Mouse (Mus musculus) WW6 (cell line): Measurements from ENCODE around the gene Camk1d.

Source experiments
- DNase-seq: peaks from one replicate; pipeline ENCODE4 v3.0.0-alpha.2; 2013; ENCODE audit warnings: low read depth, low spot score

Gene Camk1d

DNA sequence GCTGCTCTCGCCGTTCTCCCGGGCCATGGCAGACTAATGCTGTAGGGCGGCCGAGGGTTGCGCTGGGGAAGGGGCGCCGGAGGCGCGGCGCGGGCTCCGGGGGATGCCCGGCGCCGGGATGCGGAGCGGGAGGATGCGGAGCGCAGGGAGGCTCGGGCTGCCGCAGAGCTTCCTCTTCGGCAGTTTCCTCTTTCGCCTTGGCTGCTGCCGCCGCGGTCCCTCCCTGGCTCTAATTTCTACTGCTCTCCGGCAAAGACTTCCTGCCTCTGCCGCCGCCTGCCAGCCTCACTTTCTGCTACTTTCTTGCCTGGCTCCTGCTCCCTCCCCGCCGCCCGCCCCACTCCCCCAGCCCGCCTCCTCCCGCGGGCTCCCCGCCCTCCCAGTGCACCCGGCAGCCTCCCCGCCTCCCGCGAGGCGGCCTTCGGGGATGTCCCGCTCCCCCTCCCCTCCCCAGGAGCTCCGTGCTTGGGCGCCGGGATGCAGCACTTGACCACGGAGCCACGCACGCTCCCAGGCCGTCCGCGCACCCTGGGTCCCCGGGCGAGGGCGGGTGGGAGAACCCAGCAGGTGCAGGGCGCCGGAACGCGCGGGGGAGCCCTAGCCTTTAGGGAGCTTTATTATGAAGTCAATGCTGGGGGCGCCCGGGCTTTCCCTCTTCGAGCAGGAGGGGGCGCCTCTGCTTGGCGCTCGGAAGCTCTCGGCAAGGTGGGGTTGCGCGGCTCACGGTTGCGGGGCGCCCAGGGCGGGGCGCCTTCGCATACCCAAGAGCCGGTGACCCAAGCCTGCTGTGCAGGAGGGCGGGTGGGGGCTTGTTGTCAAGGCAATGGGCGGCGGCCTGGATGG is at the start of gene Camk1d:
Gene Camk1d, minus strand, starts transcription at position 305 of the 843 bp plus-strand sequence.
- DNase-seq, result peak; percentile 85

DNA sequence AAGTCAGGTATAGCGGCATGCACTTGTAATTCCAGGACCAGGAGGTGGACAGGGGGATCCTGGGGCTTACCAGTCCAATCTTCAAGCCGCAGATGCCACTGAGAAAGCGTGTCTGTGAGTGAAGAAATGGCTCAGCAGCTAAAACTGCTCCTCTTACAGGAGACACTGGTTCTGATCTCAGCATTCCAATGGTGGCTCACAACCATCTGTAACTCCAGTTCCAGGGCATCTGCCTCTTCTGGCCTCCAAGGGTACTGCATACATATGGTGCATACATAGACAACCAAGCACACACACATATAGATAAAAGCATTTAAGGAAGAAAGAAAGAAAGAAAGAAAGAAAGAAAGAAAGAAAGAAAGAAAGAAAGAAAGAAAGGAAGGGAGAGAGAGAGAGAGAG is 47.7 kb upstream of the Camk1d start:
- DNase-seq, result no peak

- DNase-seq, result no peak
Measured at GRCm38 (mm10) chr2:5760479-5761008, 46.2 kb upstream of the Camk1d start.

GRCm38 (mm10) chr2:5758569-5758968 is 44.3 kb upstream of the Camk1d start:
- no peak for DNase-seq

DNA sequence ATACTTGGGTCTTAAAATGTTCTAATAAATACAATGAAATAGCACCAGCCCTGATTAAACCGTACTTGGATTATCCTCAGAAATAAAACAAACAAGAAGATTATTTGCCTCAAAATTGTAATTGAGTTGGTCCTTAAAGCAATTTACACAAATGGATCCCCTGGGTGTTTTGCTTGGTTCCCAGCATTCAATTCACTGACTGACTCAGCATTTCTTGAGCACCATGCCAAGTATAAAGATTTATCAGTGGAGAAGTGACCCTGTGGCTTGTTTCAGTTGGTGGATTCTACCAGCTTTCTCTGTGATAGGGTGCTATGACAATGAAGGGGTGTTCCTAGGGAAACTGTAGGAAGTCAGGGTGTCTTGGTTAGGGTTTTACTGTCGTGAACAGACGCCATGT is 36.6 kb upstream of the Camk1d start:
- no peak for DNase-seq

DNA sequence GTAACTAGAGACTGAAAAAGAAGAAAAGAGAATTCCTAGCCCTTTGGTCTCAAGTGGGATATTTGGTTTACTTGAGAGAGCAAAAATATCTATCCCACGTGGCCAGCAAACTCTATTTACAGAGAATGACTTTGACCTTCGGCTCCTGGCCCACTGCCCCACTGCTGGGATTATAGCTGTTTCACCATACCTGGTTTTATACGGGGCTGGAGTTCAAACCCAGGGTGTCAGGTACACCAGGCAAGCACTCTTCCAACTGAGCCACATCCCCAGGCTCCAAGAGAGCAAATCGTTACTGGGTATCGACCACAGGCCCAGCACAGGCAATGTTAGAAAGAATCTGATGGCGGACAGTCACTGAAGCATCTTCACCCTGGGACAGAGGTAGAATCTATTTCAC is 34.9 kb upstream of the Camk1d start:
- DNase-seq, result no peak

DNA sequence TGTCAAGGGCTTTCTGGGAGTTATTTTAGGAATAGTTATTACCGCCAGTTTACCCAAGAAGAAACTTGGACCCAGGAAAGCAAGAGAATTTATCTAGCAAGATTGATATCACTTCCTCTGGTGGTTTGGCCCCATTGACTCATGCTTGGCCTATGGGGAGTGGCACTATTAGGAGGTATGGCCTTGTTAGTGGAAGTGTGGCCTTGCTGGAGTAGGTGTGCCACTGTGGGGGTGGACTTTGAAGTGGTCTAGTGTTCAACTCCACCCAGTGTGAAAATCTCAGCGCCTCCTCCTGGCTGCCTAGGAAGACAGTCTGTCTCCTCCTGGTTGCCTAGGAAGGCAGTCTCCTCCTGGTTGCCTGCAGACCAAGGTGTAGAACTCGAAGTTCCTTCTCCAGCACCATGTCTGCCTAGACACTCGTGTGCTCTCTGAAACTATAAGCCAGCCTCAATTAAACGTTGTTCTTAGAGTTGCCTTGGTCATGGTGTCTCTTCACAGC is 33.3 kb upstream of the Camk1d start:
- DNase-seq, result no peak

- DNase-seq, result no peak
Measured at GRCm38 (mm10) chr2:5746529-5746928, 32.2 kb upstream of the Camk1d start.

DNA sequence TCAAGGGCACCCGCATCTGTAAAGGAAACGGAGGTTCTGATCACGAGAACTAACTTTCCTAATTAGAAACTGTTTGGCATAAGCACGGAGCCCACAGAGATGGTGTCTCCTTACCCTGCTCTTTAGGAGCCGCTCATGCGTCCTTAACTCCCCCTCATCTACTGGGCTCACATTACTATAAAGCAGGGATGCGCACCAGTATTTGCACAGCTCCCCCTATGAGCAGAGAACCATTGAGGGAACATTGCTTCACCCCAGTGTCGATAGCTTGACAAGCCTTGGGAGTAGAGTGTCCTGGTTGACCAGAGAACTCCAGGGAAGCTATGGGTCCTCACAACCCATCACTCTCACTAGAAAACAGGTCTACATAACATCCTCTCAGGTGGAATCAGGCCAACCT is 29.6 kb upstream of the Camk1d start:
- DNase-seq, result no peak

DNA sequence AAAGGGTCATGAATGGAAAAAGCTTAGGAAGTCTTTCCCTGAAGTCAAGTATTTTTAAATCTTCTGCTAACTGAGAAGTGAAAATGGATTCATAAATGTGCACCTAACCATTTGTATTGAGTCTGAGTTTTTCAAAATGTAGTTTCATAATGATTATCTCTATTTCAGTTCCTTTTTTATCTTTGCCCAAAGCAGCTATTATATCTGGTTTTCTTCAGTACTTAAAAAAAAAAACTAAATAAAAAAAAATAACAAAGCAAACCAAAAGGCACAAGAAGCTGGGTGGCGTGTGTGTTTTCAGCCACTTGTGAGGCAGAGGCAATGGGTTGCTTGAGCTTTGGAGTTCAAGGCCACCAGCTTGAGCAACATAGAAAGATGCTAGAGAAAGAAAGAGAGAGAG is 26.6 kb upstream of the Camk1d start:
- DNase-seq, result no peak

GRCm38 (mm10) chr2:5735881-5736280 is 21.6 kb upstream of the Camk1d start:
- DNase-seq, result no peak

- no peak for DNase-seq
Measured at GRCm38 (mm10) chr2:5733300-5734085, 19.2 kb upstream of the Camk1d start.

DNA sequence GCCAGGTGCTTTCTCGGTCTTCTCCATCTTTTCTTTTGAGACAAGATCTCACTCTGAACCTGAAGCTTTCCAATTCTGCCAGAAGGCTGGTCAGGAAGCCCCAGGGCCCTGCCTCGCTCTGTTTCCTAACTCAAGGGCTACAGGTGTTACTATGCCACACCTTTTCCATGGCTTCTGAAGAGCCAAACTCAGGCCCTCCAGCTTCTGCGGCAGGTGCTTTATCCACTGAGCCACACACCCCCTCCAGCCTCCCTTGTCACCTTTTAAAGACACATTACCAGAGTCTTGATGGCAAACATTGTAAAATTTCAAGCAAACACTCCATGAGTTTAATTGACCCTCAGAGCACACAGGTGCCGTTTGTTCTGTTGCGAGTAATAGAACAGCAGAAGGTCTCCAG is 17.7 kb upstream of the Camk1d start:
- DNase-seq, result no peak

DNA sequence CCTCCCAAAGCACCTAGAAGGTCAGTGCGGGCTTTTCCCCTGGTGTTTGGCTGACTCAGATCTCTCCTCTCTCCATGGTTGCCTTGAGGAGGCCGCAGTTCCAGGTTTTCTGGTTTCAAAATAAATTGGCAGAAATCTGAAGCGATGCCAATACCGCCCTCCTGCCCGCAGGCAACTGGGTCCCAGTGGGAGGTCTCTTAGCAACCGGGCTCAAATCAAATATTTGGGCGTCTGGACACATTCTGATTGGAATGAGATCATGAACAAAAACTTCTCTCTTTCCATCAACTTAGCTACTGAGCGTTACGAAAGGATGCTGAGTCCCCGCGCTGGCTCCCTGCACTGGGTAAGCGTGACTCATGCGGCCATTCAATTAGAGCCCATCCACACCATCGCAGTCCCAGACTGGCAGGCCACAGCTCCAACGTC is 16.1 kb upstream of the Camk1d start:
- no peak for DNase-seq

- DNase-seq, result no peak
Measured at GRCm38 (mm10) chr2:5729931-5730330, 15.6 kb upstream of the Camk1d start.

DNA sequence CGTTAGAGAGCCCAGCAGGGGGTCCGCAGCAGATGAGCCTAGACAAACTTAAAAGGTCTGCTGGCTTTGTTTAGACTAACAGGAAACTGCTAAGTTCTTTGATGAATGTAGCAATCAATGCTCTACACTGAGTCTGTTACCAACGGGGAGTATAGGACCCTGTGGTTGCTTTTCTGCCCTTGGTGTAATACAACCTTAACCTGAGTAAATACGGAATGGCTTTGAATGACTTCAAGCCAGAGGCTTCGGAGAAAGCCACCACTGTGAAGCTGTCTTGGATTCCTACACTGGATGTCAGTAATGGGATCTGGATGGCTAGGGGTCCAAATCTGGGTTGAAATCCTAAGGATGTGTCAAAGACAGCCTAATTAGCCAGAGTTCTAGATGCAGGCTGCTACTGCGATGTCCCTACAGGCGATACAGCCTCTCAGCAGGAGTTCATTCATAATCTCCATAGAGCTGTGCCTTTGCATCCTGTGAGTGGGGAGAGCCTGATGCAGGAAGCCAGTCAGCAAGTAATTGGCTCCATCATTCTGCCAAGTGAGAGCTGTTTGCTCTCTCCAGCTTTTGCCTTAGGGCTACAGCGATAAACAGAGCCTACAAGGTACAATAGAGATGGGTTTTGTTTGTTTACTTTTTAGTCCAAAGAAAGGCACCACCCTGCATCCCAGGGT is 10.8 kb upstream of the Camk1d start:
- DNase-seq, result no peak

DNA sequence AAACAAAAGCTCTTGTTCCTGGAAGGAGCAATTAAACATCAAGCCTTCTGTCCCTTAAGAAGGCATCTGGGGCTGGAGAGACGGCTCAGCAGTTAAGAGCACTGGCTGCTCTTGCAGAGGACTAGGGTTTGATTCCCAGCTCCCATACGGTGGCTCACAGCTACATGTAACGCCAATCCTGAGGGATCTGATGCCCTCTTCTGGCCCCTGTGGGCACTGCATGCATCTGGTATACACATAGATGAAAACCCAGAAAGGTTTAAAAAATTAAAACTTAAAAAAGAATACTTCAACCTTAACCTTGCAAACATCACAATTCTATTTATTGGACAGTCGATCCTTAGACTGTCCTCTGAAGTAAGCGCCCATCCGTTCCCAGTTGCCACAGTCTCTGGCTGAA is 3.4 kb upstream of the Camk1d start:
- no peak for DNase-seq

GRCm38 (mm10) chr2:5715544-5715943 is 1.2 kb upstream of the Camk1d start:
- DNase-seq, result no peak

DNA sequence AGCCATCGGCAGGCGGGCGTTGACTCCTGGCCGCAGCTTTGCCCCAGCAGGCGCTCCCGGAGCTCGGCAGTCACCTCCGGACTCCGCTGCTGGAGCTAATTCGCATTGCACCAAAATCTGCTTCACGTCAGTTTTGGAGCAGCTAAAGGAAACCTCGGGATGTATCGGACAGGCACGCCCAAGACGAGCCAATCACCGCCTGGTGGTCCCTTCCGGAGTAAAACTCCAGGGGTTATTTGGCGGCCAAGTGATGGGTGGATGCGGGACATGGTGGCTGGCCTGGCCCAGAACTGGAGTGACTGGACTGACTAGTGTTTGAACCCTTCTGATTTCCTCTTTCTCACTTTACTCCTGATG is 717 bp upstream of the Camk1d start:
- DNase-seq, result peak; percentile 80

DNA sequence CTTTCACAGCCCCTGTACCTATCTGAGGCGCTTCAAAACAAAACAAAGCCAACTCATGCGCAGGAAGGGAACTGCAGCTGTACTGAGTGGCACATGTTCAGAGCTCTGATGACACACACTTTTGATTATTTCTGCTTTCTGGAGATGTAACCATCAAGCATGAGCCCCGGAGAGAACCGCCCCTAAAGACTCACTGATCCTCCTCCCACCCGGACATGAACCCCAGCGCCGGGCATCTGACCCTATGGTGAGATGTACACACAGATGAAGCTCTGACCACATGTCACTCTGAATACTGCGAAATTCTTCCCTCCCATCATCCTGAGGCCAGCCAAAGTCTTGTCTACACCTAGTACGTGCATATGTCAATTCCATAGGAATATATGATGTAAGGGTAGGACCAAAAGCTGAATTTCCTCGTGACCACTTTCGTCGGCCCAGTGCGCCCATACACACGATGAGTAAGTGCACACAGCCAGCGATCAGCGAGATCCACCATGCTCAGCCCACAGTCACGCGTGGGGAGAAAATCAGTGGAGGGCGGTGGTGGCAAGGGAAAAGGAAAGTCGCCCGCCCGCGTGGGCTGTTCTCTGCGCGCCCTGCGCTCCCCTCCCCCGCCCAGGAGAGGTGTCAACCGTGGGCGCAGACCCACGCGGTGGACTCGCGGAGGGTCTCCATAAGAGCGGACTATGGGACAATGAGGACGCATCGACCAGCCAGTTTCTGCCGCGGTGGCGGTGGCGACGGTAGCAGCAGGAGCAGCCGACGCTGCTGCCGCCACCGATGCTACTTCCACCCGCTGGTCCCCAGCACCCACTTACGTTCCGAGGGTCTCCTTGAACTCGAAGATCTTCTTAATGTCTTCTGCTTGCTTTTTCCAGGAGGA is 747 bp downstream of the Camk1d start:
- no peak for DNase-seq

- DNase-seq, result no peak
Measured at GRCm38 (mm10) chr2:5712255-5712654, 2.1 kb downstream of the Camk1d start.
